8 mouse cellular contexts compared by ENCODE assay signal in genomic region chrX:142390909-142391265, GRCm38 (mm10). TPM values are rescaled to one million over a fixed set of nuclear protein-coding genes. Genes with fewer than 3 reads are reported as not detected.
DNase-seq lines count a peak whose midpoint lies in the region; ATAC-seq and TF ChIP-seq lines count a peak whose summit lies in the region.

No protein-coding gene starts in this region.

- no peaks in the 10 kb centered on the region for H3K36me3 ChIP-seq in kidney, embryonic 15.5 days
- H3K36me3 ChIP-seq in hindbrain, embryonic 16.5 days (ENCODE audit: control insufficient read depth, insufficient read depth, low read length) = no peaks in the 10 kb centered on the region
- no peaks in the 10 kb centered on the region for H3K36me3 ChIP-seq in midbrain, embryonic 15.5 days (replicated peaks)

- WGBS in kidney, embryonic 15.5 days = 40% methylated on average over 7 of the region's 7 CpGs
- whole genome bisulfite sequencing in bone marrow, adult 2 months = 14% methylated on average over 7 of the region's 7 CpGs
- WGBS in hindbrain, embryonic 16.5 days = 37% methylated on average over 7 of the region's 7 CpGs
- WGBS in midbrain, embryonic 15.5 days = 44% methylated on average over 7 of the region's 7 CpGs

- no peak for DNase-seq in kidney, adult 8-10 months
- DNase-seq in right cerebral cortex, postnatal 25 days = no peak
- no peak for DNase-seq in kidney, adult 9 months

- no peak for ATAC-seq in kidney, embryonic 15.5 days (replicated peaks; ENCODE audit: low FRiP score)
- ATAC-seq in hindbrain, embryonic 16.5 days = no peak
- no peak for ATAC-seq in midbrain, embryonic 15.5 days (replicated peaks)
- no peak for ATAC-seq in cerebellum, adult (ENCODE audit: insufficient number of reproducible peaks, low FRiP score, low TSS enrichment)

- TF ChIP-seq CTCF in bone marrow, adult 2 months (IDR thresholded peaks at IDR 0.05; ENCODE audit: control insufficient read depth, insufficient read depth, low read length) = no peak

- H3K27me3 ChIP-seq in kidney, embryonic 15.5 days = peaks cover 23% of the 10 kb centered on the region
- H3K27me3 ChIP-seq in hindbrain, embryonic 16.5 days (replicated peaks; ENCODE audit: control insufficient read depth, insufficient read depth, low read length) = peaks cover 2% of the 10 kb centered on the region; the same call in 1 of the 2 replicates
- no peaks in the 10 kb centered on the region; the same call in 1 of the 2 replicates for H3K27me3 ChIP-seq in midbrain, embryonic 15.5 days (replicated peaks)

- H3K9ac ChIP-seq in kidney, embryonic 15.5 days = peak overlapping the region; percentile 45
- H3K9ac ChIP-seq in hindbrain, embryonic 16.5 days (ENCODE audit: low read depth, low read length) = peak overlapping the region; percentile 66
- peak overlapping the region; percentile 64 for H3K9ac ChIP-seq in midbrain, embryonic 15.5 days

- no peaks in the 10 kb centered on the region for H3K9me3 ChIP-seq in kidney, embryonic 15.5 days (replicated peaks)
- H3K9me3 ChIP-seq in hindbrain, embryonic 16.5 days (ENCODE audit: control insufficient read depth, low read length) = no peaks in the 10 kb centered on the region
- no peaks in the 10 kb centered on the region for H3K9me3 ChIP-seq in midbrain, embryonic 15.5 days

- peak overlapping the region; percentile 65 for H3K4me3 ChIP-seq in kidney, embryonic 15.5 days (replicated peaks)
- peak overlapping the region; percentile 75 for H3K4me3 ChIP-seq in bone marrow, adult 2 months (replicated peaks; ENCODE audit: control insufficient read depth, low read depth, low read length)
- peak overlapping the region; percentile 51 for H3K4me3 ChIP-seq in hindbrain, embryonic 16.5 days (ENCODE audit: low read length)
- H3K4me3 ChIP-seq in midbrain, embryonic 15.5 days = peak overlapping the region; percentile 65

- no peak for TF ChIP-seq POLR2A in bone marrow, adult 2 months (IDR thresholded peaks at IDR 0.05; ENCODE audit: borderline replicate concordance, control insufficient read depth, low read depth, low read length)

- H3K4me2 ChIP-seq in kidney, embryonic 15.5 days = peak overlapping the region; percentile 63
- H3K4me2 ChIP-seq in hindbrain, embryonic 16.5 days (ENCODE audit: low read length) = peak overlapping the region; percentile 66
- peak overlapping the region; percentile 53 for H3K4me2 ChIP-seq in midbrain, embryonic 15.5 days

- peak overlapping the region; percentile 81 for H3K27ac ChIP-seq in kidney, embryonic 15.5 days
- peak overlapping the region; percentile 95 for H3K27ac ChIP-seq in bone marrow, adult 2 months (ENCODE audit: control insufficient read depth, insufficient read depth, low read depth, low read length, poor library complexity)
- peak overlapping the region; percentile 75 for H3K27ac ChIP-seq in hindbrain, embryonic 16.5 days (ENCODE audit: low read depth, low read length)
- peak overlapping the region; percentile 91 for H3K27ac ChIP-seq in midbrain, embryonic 15.5 days

- peaks cover 3% of the 10 kb centered on the region; the same call in 1 of the 2 replicates for H3K4me1 ChIP-seq in kidney, embryonic 15.5 days
- H3K4me1 ChIP-seq in bone marrow, adult 2 months (ENCODE audit: control insufficient read depth, insufficient read depth, low read length) = no peaks in the 10 kb centered on the region; the same call in 1 of the 2 replicates
- H3K4me1 ChIP-seq in hindbrain, embryonic 16.5 days (ENCODE audit: control insufficient read depth, insufficient read depth, low read depth, low read length) = no peaks in the 10 kb centered on the region
- peaks cover 5% of the 10 kb centered on the region; the same call in 1 of the 2 replicates for H3K4me1 ChIP-seq in midbrain, embryonic 15.5 days

RNA-seq across cellular contexts. Expression of gene Acsl4, which starts 0.6 kb away (rescaled TPM):
- polyA plus RNA-seq in kidney, embryonic 15.5 days (2015; fragmentation: Nextera tagmentation; extraction: Ambion mirVana) = 19.2 and 20.5 TPM in 2 replicates
- polyA plus RNA-seq in bone marrow, adult 2 months (2011; ENCODE audit: insufficient read depth, insufficient read length, low replicate concordance, missing spikeins) = 7.6 and 12.0 TPM in 2 replicates
- 25.5 and 26.5 TPM in 2 replicates for polyA plus RNA-seq in hindbrain, embryonic 16.5 days (2015; fragmentation: Nextera tagmentation; extraction: Ambion mirVana)
- 17.8 and 20.3 TPM in 2 replicates for polyA plus RNA-seq in midbrain, embryonic 15.5 days (2015; fragmentation: Nextera tagmentation; extraction: Ambion mirVana)
